12 mouse cellular contexts compared by ENCODE assay signal in the genomic region with DNA sequence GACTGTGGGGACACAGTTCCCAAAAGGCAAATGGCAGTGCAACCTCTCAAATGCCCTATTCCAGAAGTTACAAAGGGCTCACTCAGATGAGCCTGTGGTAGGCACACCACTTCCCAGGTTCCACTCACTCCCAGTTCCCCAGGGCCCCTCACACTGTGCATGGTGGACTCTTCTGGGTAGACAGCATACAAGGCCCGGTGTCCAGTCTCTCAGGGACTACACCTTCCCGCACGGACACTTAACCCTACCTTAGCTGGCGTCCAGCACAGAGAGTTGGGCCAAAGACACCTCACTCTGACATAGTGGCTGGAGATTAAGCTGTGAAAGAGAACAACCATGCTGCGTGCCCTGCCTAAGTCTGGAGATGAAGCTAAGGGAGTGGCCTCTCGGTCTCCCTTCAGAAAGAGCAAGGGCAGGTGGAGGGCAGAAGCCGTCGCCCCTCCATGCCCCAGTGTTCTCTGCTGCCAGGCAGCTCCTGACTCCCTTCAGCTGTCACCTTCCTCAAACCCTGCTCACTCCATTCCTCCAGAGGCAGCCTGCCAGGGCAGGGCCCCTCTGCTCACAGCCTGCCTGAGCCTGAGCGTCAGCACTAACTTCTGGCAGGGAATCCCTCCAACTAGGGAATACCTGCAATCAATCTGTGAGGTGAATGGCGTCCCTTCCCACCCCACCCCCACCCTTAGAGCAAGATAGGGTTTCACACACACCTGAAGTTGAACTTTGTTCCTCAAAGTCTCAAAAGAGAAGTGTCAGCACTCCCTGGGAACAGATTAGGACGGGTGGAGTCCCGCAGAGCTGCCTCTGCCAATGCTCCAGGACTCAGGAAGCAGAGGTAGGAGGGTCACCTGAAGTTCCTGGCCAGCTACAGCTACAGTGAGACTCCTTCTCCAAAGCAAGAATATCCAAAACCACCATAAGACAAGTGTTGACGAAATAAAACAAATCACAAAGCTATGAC. TPM values are rescaled to one million over a fixed set of nuclear protein-coding genes. Genes with fewer than 3 reads are reported as not detected.
DNase-seq lines count a peak whose midpoint lies in the region; ATAC-seq lines count a peak whose summit lies in the region.
"Had no signal": no experiment of that assay in that cellular context is flagged by ENCODE, and none has a peak within 500 bp of the region (broad histone marks: within the 10 kb centered on the region; RNA-seq: fewer than 3 reads in every experiment).

No protein-coding gene starts in this region.

- WGBS in hindbrain, embryonic 10.5 days: 78% methylated on average over 13 of the region's 13 CpGs
- WGBS in hindbrain, embryonic 12.5 days: 77% methylated on average over 13 of the region's 13 CpGs
- WGBS in embryonic facial prominence, embryonic 14.5 days: 65% methylated on average over 12 of the region's 13 CpGs
- WGBS in heart, embryonic 16.5 days: 39% methylated on average over 13 of the region's 13 CpGs

- no peak overlapping the region for H3K4me2 ChIP-seq in hindbrain, embryonic 12.5 days (replicated peaks)
- no peak overlapping the region for H3K4me2 ChIP-seq in embryonic facial prominence, embryonic 14.5 days (ENCODE audit: low read depth, low read length)
- peak overlapping the region; percentile 54 for H3K4me2 ChIP-seq in heart, embryonic 16.5 days (ENCODE audit: low read depth, low read length)
- H3K4me2 ChIP-seq: embryonic facial prominence, embryonic 15.5 days had no signal

- DNase-seq in hindbrain, embryonic 10.5 days (ENCODE audit: low spot score): no peak
- DNase-seq in embryonic facial prominence, embryonic 14.5 days (ENCODE audit: low spot score): peak; percentile 56
- DNase-seq in lung, postnatal 36 days: peak; percentile 26
- no peak for DNase-seq in ovary, adult 18-20 months (ENCODE audit: low spot score)
- DNase-seq: cerebellum, postnatal 36 days; kidney, adult 8-10 months; thymus, adult 2 months had no signal

- H3K9me3 ChIP-seq in hindbrain, embryonic 10.5 days: no peaks in the 10 kb centered on the region
- H3K9me3 ChIP-seq in hindbrain, embryonic 12.5 days (replicated peaks): no peaks in the 10 kb centered on the region
- no peaks in the 10 kb centered on the region for H3K9me3 ChIP-seq in embryonic facial prominence, embryonic 14.5 days (ENCODE audit: control insufficient read depth, low read length)
- H3K9me3 ChIP-seq in heart, embryonic 16.5 days (replicated peaks; ENCODE audit: control insufficient read depth, low read length): no peaks in the 10 kb centered on the region
- H3K9me3 ChIP-seq: embryonic facial prominence, embryonic 15.5 days had no signal

- H3K27me3 ChIP-seq in hindbrain, embryonic 10.5 days (ENCODE audit: insufficient read depth, poor library complexity, severe bottlenecking): no peaks in the 10 kb centered on the region
- H3K27me3 ChIP-seq in hindbrain, embryonic 12.5 days: no peaks in the 10 kb centered on the region
- H3K27me3 ChIP-seq in embryonic facial prominence, embryonic 14.5 days (replicated peaks; ENCODE audit: control insufficient read depth, insufficient read depth, low read length): no peaks in the 10 kb centered on the region
- H3K27me3 ChIP-seq in heart, embryonic 16.5 days (ENCODE audit: control insufficient read depth, insufficient read depth, low read length): no peaks in the 10 kb centered on the region
- H3K27me3 ChIP-seq: embryonic facial prominence, embryonic 15.5 days had no signal

- peak overlapping the region; percentile 37; the same call in 1 of the 2 replicates for H3K27ac ChIP-seq in hindbrain, embryonic 10.5 days
- no peak overlapping the region for H3K27ac ChIP-seq in hindbrain, embryonic 12.5 days
- no peak overlapping the region for H3K27ac ChIP-seq in embryonic facial prominence, embryonic 14.5 days (replicated peaks; ENCODE audit: low read depth, low read length)
- peak overlapping the region; percentile 99 for H3K27ac ChIP-seq in heart, embryonic 16.5 days (ENCODE audit: low read length)
- H3K27ac ChIP-seq: embryonic facial prominence, embryonic 15.5 days had no signal

- peaks cover 48% of the 10 kb centered on the region for H3K4me1 ChIP-seq in hindbrain, embryonic 10.5 days (replicated peaks)
- peaks cover 41% of the 10 kb centered on the region for H3K4me1 ChIP-seq in hindbrain, embryonic 12.5 days
- peaks cover 4% of the 10 kb centered on the region; the same call in 1 of the 2 replicates for H3K4me1 ChIP-seq in embryonic facial prominence, embryonic 14.5 days (ENCODE audit: control insufficient read depth, insufficient read depth, low read length)
- H3K4me1 ChIP-seq in heart, embryonic 16.5 days (ENCODE audit: control insufficient read depth, insufficient read depth, low read length): peaks cover 73% of the 10 kb centered on the region

- peaks cover 18% of the 10 kb centered on the region for H3K36me3 ChIP-seq in hindbrain, embryonic 10.5 days
- peaks cover 15% of the 10 kb centered on the region for H3K36me3 ChIP-seq in hindbrain, embryonic 12.5 days
- H3K36me3 ChIP-seq in embryonic facial prominence, embryonic 14.5 days (ENCODE audit: control insufficient read depth, insufficient read depth, low read length): no peaks in the 10 kb centered on the region; the same call in 1 of the 2 replicates
- no peaks in the 10 kb centered on the region for H3K36me3 ChIP-seq in heart, embryonic 16.5 days (ENCODE audit: control insufficient read depth, insufficient read depth)

- no peak overlapping the region for H3K4me3 ChIP-seq in hindbrain, embryonic 10.5 days
- H3K4me3 ChIP-seq in hindbrain, embryonic 12.5 days: no peak overlapping the region
- no peak overlapping the region for H3K4me3 ChIP-seq in embryonic facial prominence, embryonic 14.5 days (ENCODE audit: low read depth, low read length)
- peak overlapping the region; percentile 10 for H3K4me3 ChIP-seq in heart, embryonic 16.5 days (ENCODE audit: low read length)
- H3K4me3 ChIP-seq: embryonic facial prominence, embryonic 15.5 days had no signal

- no peak for ATAC-seq in hindbrain, embryonic 12.5 days (ENCODE audit: low FRiP score)
- peak; percentile 37; the same call in 1 of the 2 replicates for ATAC-seq in embryonic facial prominence, embryonic 14.5 days (ENCODE audit: low read depth)
- peak; percentile 87 for ATAC-seq in heart, embryonic 16.5 days (replicated peaks; ENCODE audit: extremely low read depth, insufficient read depth, low FRiP score)
- no peak for ATAC-seq in erythroblast, adult 5-6 weeks (replicated peaks; ENCODE audit: low FRiP score, poor library complexity, severe bottlenecking)
- ATAC-seq: CD4-positive, CD25-positive, alpha-beta regulatory T cell, adult 4 months had no signal

- H3K9ac ChIP-seq in hindbrain, embryonic 12.5 days: no peak overlapping the region
- no peak overlapping the region for H3K9ac ChIP-seq in embryonic facial prominence, embryonic 14.5 days (ENCODE audit: low read depth, low read length)
- peak overlapping the region; percentile 74 for H3K9ac ChIP-seq in heart, embryonic 16.5 days (ENCODE audit: low read length)
- H3K9ac ChIP-seq: embryonic facial prominence, embryonic 15.5 days had no signal

RNA-seq across cellular contexts. Expression of a gene that starts 30.3 kb away (rescaled TPM):
- polyA plus RNA-seq in hindbrain, embryonic 10.5 days (2016; fragmentation: Nextera tagmentation; extraction: Ambion mirVana): 13.9 and 20.1 TPM in 2 replicates
- polyA plus RNA-seq in hindbrain, embryonic 12.5 days (2016; fragmentation: Nextera tagmentation; extraction: Ambion mirVana): 36.4 and 37.5 TPM in 2 replicates
- polyA plus RNA-seq in embryonic facial prominence, embryonic 14.5 days (2014; fragmentation: Nextera tagmentation; extraction: Ambion mirVana): 10.0 and 11.0 TPM in 2 replicates
- polyA plus RNA-seq in heart, embryonic 16.5 days (2015; fragmentation: Nextera tagmentation; extraction: Ambion mirVana): 19.9 and 24.4 TPM in 2 replicates
- total RNA-seq in erythroblast, adult 5-6 weeks (2015; ENCODE audit: low replicate concordance): 0.38 and 1.9 TPM in 2 replicates
- total RNA-seq in erythroblast, adult 5-6 weeks (2017; ENCODE audit: low replicate concordance): 1.2 and 2.6 TPM in 2 replicates

Comparison
In these comparisons a context has a peak if more than half of its experiments do, and no peak if none do; other contexts are left out.
1. H3K27ac ChIP-seq: peak in hindbrain, embryonic 10.5 days (single experiment) and heart, embryonic 16.5 days (single experiment); none in hindbrain, embryonic 12.5 days (single experiment) and embryonic facial prominence, embryonic 14.5 days (single experiment).
2. DNase-seq: peak in embryonic facial prominence, embryonic 14.5 days (single experiment) and lung, postnatal 36 days (single experiment); none in hindbrain, embryonic 10.5 days (single experiment) and ovary, adult 18-20 months (single experiment).
3. ATAC-seq: peak in embryonic facial prominence, embryonic 14.5 days (single experiment) and heart, embryonic 16.5 days (single experiment); none in hindbrain, embryonic 12.5 days (single experiment) and erythroblast, adult 5-6 weeks (single experiment).